11 mouse cellular contexts compared by ENCODE assay signal in the genomic region with DNA sequence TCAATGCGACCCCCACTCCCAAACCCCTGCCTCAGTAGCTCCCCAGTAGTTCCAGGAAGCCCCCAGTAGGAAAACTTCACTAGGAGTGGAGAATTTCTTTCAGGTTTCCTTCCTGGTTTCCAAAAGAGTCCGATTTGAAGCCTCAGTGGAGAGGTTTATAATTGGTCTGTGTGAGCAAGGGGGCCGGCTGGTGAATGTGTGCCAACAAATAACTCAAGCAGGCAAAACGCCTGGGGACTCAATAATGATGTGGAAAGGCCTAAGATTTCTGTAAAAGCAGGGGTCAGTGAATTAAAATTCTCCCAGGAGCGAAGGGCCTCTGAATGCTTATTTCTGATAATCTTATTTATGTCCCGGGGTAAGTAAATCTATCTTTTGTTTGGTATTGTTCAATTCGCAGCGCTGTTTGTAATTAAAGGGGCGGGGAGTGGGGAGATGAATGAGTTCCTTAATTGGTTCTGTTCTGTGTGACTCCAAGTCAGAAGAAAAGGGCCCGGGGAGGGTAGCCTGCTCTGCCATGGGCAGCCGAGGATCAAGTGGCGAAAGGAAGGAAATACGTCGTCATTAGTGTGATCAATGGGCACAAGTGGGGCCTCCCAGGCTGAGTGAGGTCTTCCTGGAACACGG. TPM values are rescaled to one million over a fixed set of nuclear protein-coding genes. Genes with fewer than 3 reads are reported as not detected.
A peak's percentile ranks its signal among the peaks of the same experiment; 100 is the strongest.
DNase-seq lines count a peak whose midpoint lies in the region; ATAC-seq lines count a peak whose summit lies in the region.
"Had no signal": no experiment of that assay in that cellular context is flagged by ENCODE, and none has a peak within 500 bp of the region (broad histone marks: within the 10 kb centered on the region; RNA-seq: fewer than 3 reads in every experiment).

No protein-coding gene starts in this region.

- WGBS in hindbrain, embryonic 11.5 days, result 45% methylated on average over 15 of the region's 15 CpGs
- 18% methylated on average over 15 of the region's 15 CpGs for WGBS in midbrain, embryonic 12.5 days

- H3K4me1 ChIP-seq in hindbrain, embryonic 11.5 days (replicated peaks; ENCODE audit: control insufficient read depth, insufficient read depth, low read length), result no peaks in the 10 kb centered on the region
- H3K4me1 ChIP-seq in midbrain, embryonic 12.5 days, result peaks cover 9% of the 10 kb centered on the region

- H3K27ac ChIP-seq in hindbrain, embryonic 11.5 days (ENCODE audit: low read depth, low read length), result no peak overlapping the region
- H3K27ac ChIP-seq in midbrain, embryonic 12.5 days (replicated peaks), result peak overlapping the region; percentile 58
- H3K27ac ChIP-seq: liver, embryonic 12.5 days had no signal

- no peak overlapping the region for H3K4me2 ChIP-seq in hindbrain, embryonic 11.5 days (replicated peaks; ENCODE audit: low read depth, low read length)
- peak overlapping the region; percentile 42 for H3K4me2 ChIP-seq in midbrain, embryonic 12.5 days (replicated peaks)
- H3K4me2 ChIP-seq: liver, embryonic 12.5 days had no signal

- ATAC-seq in hindbrain, embryonic 11.5 days (ENCODE audit: low FRiP score), result no peak
- ATAC-seq in midbrain, embryonic 12.5 days (ENCODE audit: low FRiP score, low read depth), result peak; percentile 63
- ATAC-seq: liver, embryonic 12.5 days; Patski had no signal

- H3K9ac ChIP-seq in hindbrain, embryonic 11.5 days (ENCODE audit: low read depth, low read length), result no peak overlapping the region
- no peak overlapping the region; the same call in 1 of the 2 replicates for H3K9ac ChIP-seq in midbrain, embryonic 12.5 days (replicated peaks)
- H3K9ac ChIP-seq: liver, embryonic 12.5 days had no signal

- H3K27me3 ChIP-seq in hindbrain, embryonic 11.5 days (ENCODE audit: control insufficient read depth, insufficient read depth, low read length), result no peaks in the 10 kb centered on the region
- peaks cover 6% of the 10 kb centered on the region for H3K27me3 ChIP-seq in midbrain, embryonic 12.5 days
- H3K27me3 ChIP-seq: liver, embryonic 12.5 days had no signal

- DNase-seq in NIH3T3 (ENCODE audit: low read depth), result peak; percentile 28
- peak; percentile 58 for DNase-seq in embryo, embryonic 11 days
- peak; percentile 41 for DNase-seq in hindbrain, embryonic 11.5 days (ENCODE audit: low spot score)
- no peak for DNase-seq in adrenal gland, adult 2 months
- no peak for DNase-seq in adrenal gland, postnatal 36 days
- no peak for DNase-seq in yolk sac, embryonic 10.5 days (ENCODE audit: low spot score)
- DNase-seq: spleen, adult 18-20 months had no signal

- no peak overlapping the region for H3K4me3 ChIP-seq in hindbrain, embryonic 11.5 days (ENCODE audit: low read depth, low read length)
- H3K4me3 ChIP-seq in midbrain, embryonic 12.5 days, result peak overlapping the region; percentile 23; the same call in 1 of the 2 replicates
- H3K4me3 ChIP-seq: liver, embryonic 12.5 days had no signal

- no peaks in the 10 kb centered on the region for H3K9me3 ChIP-seq in hindbrain, embryonic 11.5 days (ENCODE audit: control insufficient read depth, low read length)
- no peaks in the 10 kb centered on the region for H3K9me3 ChIP-seq in midbrain, embryonic 12.5 days
- H3K9me3 ChIP-seq: liver, embryonic 12.5 days had no signal

- no peaks in the 10 kb centered on the region for H3K36me3 ChIP-seq in hindbrain, embryonic 11.5 days (ENCODE audit: control insufficient read depth, insufficient read depth, low read length)
- no peaks in the 10 kb centered on the region for H3K36me3 ChIP-seq in midbrain, embryonic 12.5 days
- H3K36me3 ChIP-seq: liver, embryonic 12.5 days had no signal

RNA-seq across cellular contexts. Expression of a gene that starts 23.4 kb away (rescaled TPM):
- polyA plus RNA-seq in hindbrain, embryonic 11.5 days (2014; fragmentation: Nextera tagmentation; extraction: Ambion mirVana), result 2.0 and 2.2 TPM in 2 replicates
- polyA plus RNA-seq in midbrain, embryonic 12.5 days (2016; fragmentation: Nextera tagmentation; extraction: Ambion mirVana), result 2.2 and 2.4 TPM in 2 replicates
- total RNA-seq in adrenal gland, adult 2 months (2021), result not detected
- not detected in 2 replicates for polyA plus RNA-seq in adrenal gland, adult 2 months (2012; rRNA removed)
- total RNA-seq in adrenal gland, postnatal 36 days (2021), result not detected
- total RNA-seq: heart, postnatal 25 days had no signal
- polyA plus RNA-seq: Patski had no signal

Comparison
In these comparisons a context has a peak if more than half of its experiments do, and no peak if none do; other contexts are left out.
1. DNase-seq: peak in NIH3T3 (single experiment), embryo, embryonic 11 days (single experiment) and hindbrain, embryonic 11.5 days (single experiment); none in adrenal gland, adult 2 months (single experiment), adrenal gland, postnatal 36 days (0 of 2) and yolk sac, embryonic 10.5 days (single experiment).